Mouse (Mus musculus) hindbrain, embryonic 15.5 days (tissue): Measurements from ENCODE around the gene Otulinl. TPM values are rescaled to one million over a fixed set of nuclear protein-coding genes. Genes with fewer than 3 reads are reported as not detected.

Experiments
- ATAC-seq: fragments of 200-750 bp; cut with Nextera tagmentation; 2 replicates; pipeline ENCODE4 v1.8.0; 2017; ENCODE audit warnings: low read depth, moderate number of reproducible peaks, moderate TSS enrichment; ENCODE audit not compliant: low FRiP score
- H3K27ac ChIP-seq: fragments of 300-500 bp; sonication (generic); replicated peaks from 2 replicates; pipeline ENCODE4 v1.5.1; 2015; ENCODE audit warnings: mild to moderate bottlenecking, inconsistent platforms
- H3K27me3 ChIP-seq: fragments of 300-500 bp; sonication (generic); 2 replicates; pipeline ENCODE4 v1.6.1; 2015; ENCODE audit warnings: control low read depth, inconsistent platforms
- H3K36me3 ChIP-seq: fragments of 300-500 bp; sonication (generic); 2 replicates; pipeline ENCODE4 v1.6.1; 2015; ENCODE audit warnings: control low read depth, inconsistent platforms
- H3K4me1 ChIP-seq: fragments of 300-500 bp; sonication (generic); replicated peaks from 2 replicates; pipeline ENCODE4 v1.6.1; 2015; ENCODE audit warnings: control low read depth, inconsistent platforms
- H3K4me2 ChIP-seq: fragments of 300-500 bp; sonication (generic); 2 replicates; pipeline ENCODE4 v1.6.1; 2015; ENCODE audit warnings: moderate library complexity, mild to moderate bottlenecking, inconsistent platforms
- H3K4me3 ChIP-seq: fragments of 300-500 bp; sonication (generic); 2 replicates; pipeline ENCODE4 v1.5.1; 2015; ENCODE audit warnings: mild to moderate bottlenecking, inconsistent platforms
- H3K9ac ChIP-seq: fragments of 300-500 bp; sonication (generic); 2 replicates; pipeline ENCODE4 v1.6.1; 2015; ENCODE audit warnings: inconsistent platforms
- H3K9me3 ChIP-seq: fragments of 300-500 bp; sonication (generic); 2 replicates; pipeline ENCODE4 v1.6.1; 2016; ENCODE audit warnings: control low read depth, inconsistent platforms
- WGBS: fragments of 180-500 bp; shearing (Covaris S2); methylation state at CpG from one replicate; pipeline ENCODE4 v1.1.7; 2015; 5-methylcytosine and 5-hydroxymethylcytosine counted together
- polyA plus RNA-seq: library from polyadenylated mRNA; unstranded; fragments of >200 nt; fragmentation: Nextera tagmentation; extraction: Ambion mirVana; gene quantifications from 2 replicates; pipeline ENCODE4 v1.2.1, GENCODE M21; 2015

Otulinl gene
- polyA plus RNA-seq, 1 experiment from 2014 or later: 10.6 TPM

- Histone ChIP-seq H3K36me3 (no peaks in the 10 kb centered on the region), H3K4me3 (no peak overlapping the region), H3K9ac (no peak overlapping the region), H3K27ac (no peak overlapping the region), H3K4me1 (peaks cover 13% of the 10 kb centered on the region), H3K27me3 (no peaks in the 10 kb centered on the region), H3K4me2 (no peak overlapping the region), H3K9me3 (no peaks in the 10 kb centered on the region)
- no peak for ATAC-seq
- 63% methylated on average over 9 of the region's 9 CpGs for WGBS
These were observed 5.2 kb downstream of the Otulinl start for GRCm38 (mm10) chr15:27676211-27676610.

GRCm38 (mm10) chr15:27675122-27675521 lies 6.3 kb downstream of the Otulinl start:
- H3K9ac ChIP-seq: no peak overlapping the region
- 96% methylated on average over 7 of the region's 7 CpGs for WGBS
- no peak overlapping the region for H3K4me3 ChIP-seq
- peaks cover 6% of the 10 kb centered on the region; the same call in 1 of the 2 replicates for H3K4me1 ChIP-seq
- no peaks in the 10 kb centered on the region for H3K9me3 ChIP-seq
- no peaks in the 10 kb centered on the region for H3K36me3 ChIP-seq
- no peak for ATAC-seq
- H3K27me3 ChIP-seq: no peaks in the 10 kb centered on the region
- H3K27ac ChIP-seq: no peak overlapping the region
- H3K4me2 ChIP-seq: no peak overlapping the region

- Histone ChIP-seq H3K4me2 (no peak overlapping the region), H3K4me1 (peaks cover 6% of the 10 kb centered on the region; the same call in 1 of the 2 replicates), H3K27ac (no peak overlapping the region), H3K27me3 (no peaks in the 10 kb centered on the region), H3K36me3 (no peaks in the 10 kb centered on the region), H3K4me3 (no peak overlapping the region), H3K9ac (no peak overlapping the region), H3K9me3 (no peaks in the 10 kb centered on the region)
- no peak for ATAC-seq
- WGBS: 83% methylated on average over 6 of the region's 6 CpGs
These were observed 7.3 kb downstream of the Otulinl start for GRCm38 (mm10) chr15:27674041-27674440.

- ATAC-seq: no peak
- no peak overlapping the region for H3K27ac ChIP-seq
- no peak overlapping the region for H3K4me3 ChIP-seq
- H3K4me2 ChIP-seq: no peak overlapping the region
- no peaks in the 10 kb centered on the region for H3K36me3 ChIP-seq
- no peaks in the 10 kb centered on the region for H3K27me3 ChIP-seq
- H3K9me3 ChIP-seq: no peaks in the 10 kb centered on the region
- H3K9ac ChIP-seq: no peak overlapping the region
- peaks cover 6% of the 10 kb centered on the region; the same call in 1 of the 2 replicates for H3K4me1 ChIP-seq
- 92% methylated on average over 6 of the region's 6 CpGs for WGBS
These were observed 8.2 kb downstream of the Otulinl start for GRCm38 (mm10) chr15:27673151-27673550.

- ATAC-seq: no peak
- Histone ChIP-seq H3K4me2 (no peak overlapping the region), H3K36me3 (no peaks in the 10 kb centered on the region), H3K9ac (no peak overlapping the region), H3K4me3 (no peak overlapping the region), H3K27me3 (no peaks in the 10 kb centered on the region), H3K27ac (no peak overlapping the region), H3K4me1 (peaks cover 6% of the 10 kb centered on the region; the same call in 1 of the 2 replicates), H3K9me3 (no peaks in the 10 kb centered on the region)
- WGBS: 56% methylated on average over 8 of the region's 8 CpGs
These were observed 9.1 kb downstream of the Otulinl start for GRCm38 (mm10) chr15:27672259-27672658.

- no peak overlapping the region for H3K4me2 ChIP-seq
- no peak overlapping the region for H3K9ac ChIP-seq
- no peaks in the 10 kb centered on the region for H3K27me3 ChIP-seq
- WGBS: 90% methylated on average over 10 of the region's 10 CpGs
- no peak overlapping the region for H3K4me3 ChIP-seq
- no peaks in the 10 kb centered on the region for H3K9me3 ChIP-seq
- no peak overlapping the region for H3K27ac ChIP-seq
- no peak for ATAC-seq
- peaks cover 4% of the 10 kb centered on the region; the same call in 1 of the 2 replicates for H3K4me1 ChIP-seq
- H3K36me3 ChIP-seq: no peaks in the 10 kb centered on the region
These were observed 9.7 kb downstream of the Otulinl start for GRCm38 (mm10) chr15:27671612-27672245.

GRCm38 (mm10) chr15:27670708-27671107 lies 10.7 kb downstream of the Otulinl start:
- Histone ChIP-seq H3K36me3 (no peaks in the 10 kb centered on the region), H3K9me3 (no peaks in the 10 kb centered on the region), H3K4me2 (no peak overlapping the region), H3K27me3 (no peaks in the 10 kb centered on the region), H3K9ac (no peak overlapping the region), H3K4me3 (no peak overlapping the region), H3K27ac (no peak overlapping the region), H3K4me1 (no peaks in the 10 kb centered on the region)
- WGBS: 86% methylated on average over 8 of the region's 8 CpGs
- ATAC-seq: no peak

GRCm38 (mm10) chr15:27669931-27670411 lies 11.4 kb downstream of the Otulinl start:
- ATAC-seq: no peak
- H3K9me3 ChIP-seq: no peaks in the 10 kb centered on the region
- H3K36me3 ChIP-seq: no peaks in the 10 kb centered on the region
- H3K4me3 ChIP-seq: no peak overlapping the region
- H3K27ac ChIP-seq: no peak overlapping the region
- WGBS: 90% methylated on average over 12 of the region's 12 CpGs
- H3K4me1 ChIP-seq: peaks cover 5% of the 10 kb centered on the region; the same call in 1 of the 2 replicates
- no peak overlapping the region for H3K4me2 ChIP-seq
- H3K27me3 ChIP-seq: no peaks in the 10 kb centered on the region
- H3K9ac ChIP-seq: no peak overlapping the region

- Histone ChIP-seq H3K9ac (no peak overlapping the region), H3K4me2 (no peak overlapping the region), H3K36me3 (no peaks in the 10 kb centered on the region), H3K27ac (no peak overlapping the region), H3K9me3 (no peaks in the 10 kb centered on the region), H3K4me3 (no peak overlapping the region), H3K27me3 (no peaks in the 10 kb centered on the region), H3K4me1 (peaks cover 5% of the 10 kb centered on the region; the same call in 1 of the 2 replicates)
- no peak for ATAC-seq
- WGBS: 87% methylated on average over 4 of the region's 4 CpGs
These were observed 12.1 kb downstream of the Otulinl start for GRCm38 (mm10) chr15:27669276-27669675.

GRCm38 (mm10) chr15:27668557-27668956 lies 12.8 kb downstream of the Otulinl start:
- no peak overlapping the region for H3K4me2 ChIP-seq
- no peak overlapping the region for H3K9ac ChIP-seq
- no peaks in the 10 kb centered on the region for H3K9me3 ChIP-seq
- WGBS: 94% methylated on average over 7 of the region's 7 CpGs
- no peaks in the 10 kb centered on the region for H3K36me3 ChIP-seq
- no peaks in the 10 kb centered on the region for H3K27me3 ChIP-seq
- peaks cover 5% of the 10 kb centered on the region; the same call in 1 of the 2 replicates for H3K4me1 ChIP-seq
- H3K4me3 ChIP-seq: no peak overlapping the region
- no peak for ATAC-seq
- H3K27ac ChIP-seq: no peak overlapping the region

GRCm38 (mm10) chr15:27668001-27668461 lies 13.3 kb downstream of the Otulinl start:
- Histone ChIP-seq H3K4me1 (peaks cover 5% of the 10 kb centered on the region; the same call in 1 of the 2 replicates), H3K27ac (no peak overlapping the region), H3K9me3 (no peaks in the 10 kb centered on the region), H3K9ac (no peak overlapping the region), H3K36me3 (no peaks in the 10 kb centered on the region), H3K27me3 (no peaks in the 10 kb centered on the region), H3K4me2 (no peak overlapping the region), H3K4me3 (no peak overlapping the region)
- ATAC-seq: no peak
- 83% methylated on average over 9 of the region's 9 CpGs for WGBS

GRCm38 (mm10) chr15:27666911-27667539 lies 14.4 kb downstream of the Otulinl start:
- H3K27me3 ChIP-seq: no peaks in the 10 kb centered on the region
- H3K4me2 ChIP-seq: no peak overlapping the region
- H3K9ac ChIP-seq: no peak overlapping the region
- no peaks in the 10 kb centered on the region for H3K9me3 ChIP-seq
- no peaks in the 10 kb centered on the region for H3K36me3 ChIP-seq
- no peak for ATAC-seq
- H3K4me3 ChIP-seq: no peak overlapping the region
- 84% methylated on average over 9 of the region's 9 CpGs for WGBS
- H3K27ac ChIP-seq: no peak overlapping the region
- peaks cover 5% of the 10 kb centered on the region; the same call in 1 of the 2 replicates for H3K4me1 ChIP-seq
